Mouse (Mus musculus) cortical plate, adult 2 months (tissue): ENCODE measurements around the gene 1700016H13Rik. TPM values are rescaled to one million over a fixed set of nuclear protein-coding genes. Genes with fewer than 3 reads are reported as not detected.

Experiments
- H3K27ac ChIP-seq: fragments of 200-500 bp; 2 replicates; pipeline ENCODE4 v1.5.1; 2012; ENCODE audit warnings: low read length, control low read depth, inconsistent platforms; ENCODE audit not compliant: insufficient read depth
- H3K4me1 ChIP-seq: fragments of 200-500 bp; 2 replicates; pipeline ENCODE4 v1.6.1; 2011; ENCODE audit warnings: low read length; ENCODE audit not compliant: control insufficient read depth, insufficient read depth
- H3K4me3 ChIP-seq: fragments of 200-500 bp; 2 replicates; pipeline ENCODE4 v1.5.1; 2011; ENCODE audit warnings: mild to moderate bottlenecking, low read length, control low read depth; ENCODE audit not compliant: insufficient read depth
- CTCF ChIP-seq: fragments of 200-500 bp; IDR thresholded peaks from 2 replicates; pipeline ENCODE4 v1.5.1; 2011; ENCODE audit warnings: mild to moderate bottlenecking, control low read depth, low read length; ENCODE audit not compliant: insufficient read depth; ENCODE audit errors: extremely low read depth
- POLR2A ChIP-seq: fragments of 200-500 bp; IDR thresholded peaks from 2 replicates; pipeline ENCODE4 v1.6.1; 2011; ENCODE audit warnings: mild to moderate bottlenecking, low read length, control low read depth; ENCODE audit not compliant: insufficient read depth; ENCODE audit errors: extremely low read depth
- polyA plus RNA-seq: library from polyadenylated mRNA; depleted of rRNA; stranded (reverse); fragments of >200 nt; gene quantifications from 2 replicates; pipeline ENCODE4 v1.2.3, GENCODE M21; 2012; rRNA removed

Gene 1700016H13Rik
- polyA plus RNA-seq, 1 experiment = not detected

DNA sequence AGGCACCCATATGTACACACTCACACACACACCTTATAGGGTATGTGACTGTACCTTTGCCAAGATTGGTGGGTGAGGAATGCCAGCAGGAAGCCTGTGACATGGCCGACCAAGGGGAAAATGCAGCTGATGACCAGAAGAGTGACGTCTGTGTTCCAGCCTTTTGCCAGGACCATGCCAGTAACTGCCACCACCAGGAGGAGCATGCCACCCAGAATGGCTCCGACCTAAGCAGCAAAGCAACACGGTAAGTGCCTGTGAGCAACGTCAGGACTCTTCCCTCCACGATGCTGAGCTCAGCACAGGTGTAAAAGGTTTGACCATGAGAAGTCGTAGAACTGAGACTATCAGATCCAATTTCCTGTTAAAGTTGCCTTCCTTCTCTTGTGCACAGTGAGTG is 43.5 kb downstream of the 1700016H13Rik start:
- Histone ChIP-seq H3K4me3 (no peak overlapping the region), H3K4me1 (no peaks in the 10 kb centered on the region), H3K27ac (no peak overlapping the region)
- TF ChIP-seq POLR2A = no peak
- TF ChIP-seq CTCF = no peak

DNA sequence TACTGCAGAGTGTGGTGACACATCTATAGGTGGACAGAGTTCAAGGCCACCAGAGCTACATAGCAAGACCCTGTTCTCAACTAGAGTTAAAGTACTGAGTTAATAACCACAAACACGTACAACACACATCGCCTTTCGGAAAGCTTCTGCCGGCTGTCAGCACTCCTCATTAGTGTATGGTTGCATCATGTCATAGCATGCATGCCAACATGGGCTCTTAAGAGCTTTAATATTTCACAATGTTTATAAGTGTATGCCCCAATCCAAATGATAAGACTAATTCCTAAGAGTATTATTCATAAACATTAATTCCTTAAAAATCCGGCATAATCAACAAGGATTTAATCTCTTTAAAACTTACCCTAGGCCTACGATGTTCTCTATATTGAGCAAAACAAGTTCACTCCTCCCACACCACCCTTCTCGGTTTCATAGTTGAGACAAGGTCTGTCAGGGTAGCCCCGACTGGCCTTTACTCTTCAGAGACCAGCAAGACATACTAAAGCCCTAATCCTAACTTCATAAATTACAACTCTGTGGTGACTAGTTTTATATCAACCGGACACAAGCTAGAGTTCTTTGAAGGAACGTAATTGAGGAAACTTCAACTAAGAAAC is 44.8 kb downstream of the 1700016H13Rik start:
- no peak for TF ChIP-seq POLR2A
- TF ChIP-seq CTCF = no peak
- H3K4me3 ChIP-seq = no peak overlapping the region
- H3K27ac ChIP-seq = no peak overlapping the region
- H3K4me1 ChIP-seq = no peaks in the 10 kb centered on the region

DNA sequence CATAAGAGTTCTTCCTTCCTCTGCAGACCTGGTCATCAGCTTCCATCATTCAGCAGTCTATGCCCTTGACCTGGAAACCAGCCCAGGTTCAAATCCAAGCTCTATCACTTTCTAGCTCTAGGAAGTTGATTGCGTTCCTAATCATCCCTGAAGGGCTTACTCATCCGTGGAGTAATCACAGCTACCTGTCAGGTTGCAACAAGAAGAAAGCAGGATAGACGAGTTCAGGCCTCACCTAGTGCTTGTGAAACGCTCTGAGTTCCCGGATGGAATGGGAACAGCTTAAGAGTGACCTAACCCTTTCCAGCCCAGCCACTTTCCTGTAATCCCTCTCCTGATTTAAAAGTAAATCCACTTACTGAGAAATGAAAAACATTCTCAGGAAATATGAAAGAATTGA is 45.7 kb downstream of the 1700016H13Rik start:
- TF ChIP-seq POLR2A = no peak
- TF ChIP-seq CTCF = no peak
- no peaks in the 10 kb centered on the region for H3K4me1 ChIP-seq
- no peak overlapping the region for H3K4me3 ChIP-seq
- H3K27ac ChIP-seq = no peak overlapping the region

DNA sequence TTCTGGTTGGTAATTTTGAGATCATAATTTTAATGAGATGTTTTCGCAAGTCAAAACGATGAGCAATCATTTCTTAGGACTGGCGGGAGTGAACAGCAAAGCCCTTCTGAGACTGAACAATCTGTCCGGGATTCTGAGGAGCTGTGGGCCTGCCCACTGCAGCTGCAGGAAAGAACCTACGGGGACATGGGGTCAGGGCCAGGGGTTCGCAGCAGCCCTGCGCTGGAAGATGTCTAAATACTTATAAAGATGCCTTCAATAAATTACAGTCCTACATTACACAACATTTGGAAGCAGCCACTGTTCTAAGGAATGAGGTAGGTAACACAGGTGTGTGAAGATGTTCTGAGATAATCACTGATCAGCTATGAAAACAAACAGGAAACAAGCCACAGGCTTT is 50.1 kb downstream of the 1700016H13Rik start:
- no peaks in the 10 kb centered on the region for H3K4me1 ChIP-seq
- no peak overlapping the region for H3K27ac ChIP-seq
- no peak for TF ChIP-seq CTCF
- no peak for TF ChIP-seq POLR2A
- H3K4me3 ChIP-seq = no peak overlapping the region

DNA sequence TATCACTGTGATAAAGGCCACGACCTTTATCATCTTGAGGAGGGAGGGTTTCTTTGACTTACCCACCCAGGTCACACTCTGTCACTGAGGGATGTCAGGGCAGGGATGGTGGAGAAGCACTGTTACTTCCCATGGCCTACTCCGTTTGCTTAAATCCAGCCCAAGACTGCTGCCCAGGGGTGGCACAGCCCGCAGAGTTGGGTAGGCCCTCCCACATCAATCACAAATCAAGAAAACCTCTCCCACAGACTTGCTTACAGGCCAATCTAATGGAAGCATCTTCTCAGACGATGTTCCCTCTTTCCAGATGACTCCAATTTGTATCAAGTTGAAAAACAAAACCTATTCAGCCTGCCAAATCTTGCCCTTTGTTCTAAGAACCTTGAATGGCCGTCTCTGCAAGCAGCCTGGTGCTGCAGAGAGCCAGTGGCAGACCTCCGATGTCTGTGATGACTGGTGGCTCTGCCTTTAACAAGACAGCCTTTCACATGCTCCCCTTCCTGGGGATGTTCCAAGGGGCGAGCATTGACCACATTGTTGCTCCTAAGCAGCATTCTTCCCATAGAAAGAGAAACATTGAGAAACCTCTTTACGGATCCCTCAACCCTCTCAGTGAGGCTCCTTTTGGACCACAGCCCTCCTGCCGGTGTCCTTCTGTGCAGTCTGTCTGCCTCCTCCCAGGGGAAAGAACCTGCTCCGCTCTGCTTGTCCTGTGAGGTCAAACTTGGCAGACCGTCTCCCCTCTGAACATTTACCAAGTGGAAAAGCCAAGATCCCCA is 52.5 kb downstream of the 1700016H13Rik start:
- no peak for TF ChIP-seq CTCF
- no peak for TF ChIP-seq POLR2A
- no peak overlapping the region for H3K4me3 ChIP-seq
- no peak overlapping the region for H3K27ac ChIP-seq
- no peaks in the 10 kb centered on the region for H3K4me1 ChIP-seq

DNA sequence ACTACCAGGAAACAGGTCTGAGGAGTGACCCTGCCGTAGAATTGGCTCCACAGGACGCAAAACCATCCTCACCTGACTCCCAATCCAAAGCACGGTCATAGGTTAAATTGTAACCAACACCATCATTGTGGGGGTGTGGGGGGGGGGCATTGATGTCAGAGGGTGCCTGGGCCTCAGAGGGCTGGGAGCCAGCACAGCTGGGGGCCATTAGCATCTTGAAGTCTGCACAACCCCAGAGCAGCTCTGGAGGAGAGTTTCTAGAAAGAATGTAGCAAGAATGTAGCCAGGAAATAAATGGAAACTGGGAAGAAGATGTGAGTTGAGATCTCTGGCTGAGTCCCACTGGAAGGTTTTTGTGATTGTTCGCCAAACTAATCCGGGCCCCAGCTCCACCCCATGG is 56.9 kb downstream of the 1700016H13Rik start:
- Histone ChIP-seq H3K4me1 (no peaks in the 10 kb centered on the region), H3K4me3 (no peak overlapping the region), H3K27ac (no peak overlapping the region)
- TF ChIP-seq CTCF = no peak
- TF ChIP-seq POLR2A = no peak

DNA sequence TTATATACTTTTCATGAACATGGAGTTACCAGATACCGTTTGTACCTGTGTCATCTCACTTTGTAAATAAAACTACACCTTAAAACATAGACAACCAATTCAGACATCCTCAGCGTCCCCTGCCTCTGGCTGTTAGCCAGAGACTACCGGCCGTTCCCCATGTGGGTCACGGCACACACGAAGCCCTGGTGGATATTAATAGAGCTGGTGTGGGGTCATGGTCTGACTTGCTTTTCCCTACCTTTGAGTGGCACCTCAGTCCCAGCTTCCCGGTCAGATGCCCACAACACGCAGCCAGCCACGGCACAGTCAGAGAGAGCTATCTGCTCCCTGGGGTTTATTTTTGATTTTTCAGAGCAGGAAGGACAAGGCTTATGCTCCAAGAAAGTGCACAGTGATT is 57.5 kb downstream of the 1700016H13Rik start:
- no peak for TF ChIP-seq CTCF
- no peak for TF ChIP-seq POLR2A
- no peak overlapping the region for H3K27ac ChIP-seq
- H3K4me3 ChIP-seq = no peak overlapping the region
- 0 out of 2 replicates have a peak, but pooled peaks cover 2% of the 10 kb centered on the region for H3K4me1 ChIP-seq

Other genes with a start within 250 kb of the 1700016H13Rik start
- gene Ptpn13, start 230.8 kb downstream of the 1700016H13Rik start, polyA plus RNA-seq = 6.6 and 6.9 TPM in 2 replicates
- 0.04 TPM in 1 of 2 replicates, not detected in the other for gene Slc10a6, start 26.6 kb downstream of the 1700016H13Rik start, polyA plus RNA-seq
- gene Aff1, start 36.4 kb upstream of the 1700016H13Rik start, polyA plus RNA-seq = 3.4 and 3.6 TPM in 2 replicates